Mouse (Mus musculus) spleen, adult 2 months (tissue): ENCODE results near the gene Dna2. TPM values are rescaled to one million over a fixed set of nuclear protein-coding genes. Genes with fewer than 3 reads are reported as not detected.

Experiments used
- DNase-seq, 2 experiments: peaks; one replicate each; pipeline versions ENCODE4 v3.0.0 to v3.0.0-alpha.2; 2012 to 2021; ENCODE audit warnings: low spot score in 2 of 2, low read depth in 1 of 2
- H3K27ac ChIP-seq: fragments of 200-500 bp; 2 replicates; pipeline ENCODE4 v1.5.1; 2012; ENCODE audit warnings: low read length, inconsistent platforms; ENCODE audit not compliant: insufficient read depth
- H3K27me3 ChIP-seq: fragments of 200-500 bp; 2 replicates; pipeline ENCODE4 v1.6.1; 2012; ENCODE audit warnings: mild to moderate bottlenecking, moderate library complexity, low read length, inconsistent platforms; ENCODE audit not compliant: control insufficient read depth, insufficient read depth
- H3K36me3 ChIP-seq: fragments of 200-500 bp; 2 replicates; pipeline ENCODE4 v1.6.1; 2012; ENCODE audit warnings: mild to moderate bottlenecking, low read length, inconsistent platforms; ENCODE audit not compliant: control insufficient read depth, insufficient read depth
- H3K4me1 ChIP-seq: fragments of 200-500 bp; 2 replicates; pipeline ENCODE4 v1.6.1; 2011; ENCODE audit warnings: inconsistent platforms; ENCODE audit not compliant: control insufficient read depth, insufficient read depth, insufficient read length
- H3K4me3 ChIP-seq: fragments of 200-500 bp; 2 replicates; pipeline ENCODE4 v1.5.1; 2011; ENCODE audit warnings: mild to moderate bottlenecking, inconsistent platforms; ENCODE audit not compliant: insufficient read depth, insufficient read length; ENCODE audit errors: extremely low read depth
- CTCF ChIP-seq: fragments of 200-500 bp; IDR thresholded peaks from 2 replicates; pipeline ENCODE4 v1.5.1; 2011; ENCODE audit warnings: mild to moderate bottlenecking, inconsistent platforms; ENCODE audit not compliant: insufficient read depth, insufficient read length, insufficient replicate concordance; ENCODE audit errors: extremely low read depth
- POLR2A ChIP-seq: fragments of 200-500 bp; IDR thresholded peaks from 2 replicates; pipeline ENCODE4 v1.6.1; 2011; ENCODE audit warnings: low read depth, low read length, inconsistent platforms
- WGBS: fragments of 180-500 bp; shearing (Covaris S2); methylation state at CpG from one replicate; pipeline ENCODE4 v1.1.7; 2018; 5-methylcytosine and 5-hydroxymethylcytosine counted together
- polyA plus RNA-seq: library from polyadenylated mRNA; depleted of rRNA; stranded (reverse); fragments of >200 nt; gene quantifications from 2 replicates; pipeline ENCODE4 v1.2.3, GENCODE M21; 2012

The Dna2 gene
- polyA plus RNA-seq, 1 experiment, result 4.7 TPM

- DNase-seq, result peak; percentile 30 to 31
- Histone ChIP-seq H3K4me1 (peaks cover 8% of the 10 kb centered on the region; the same call in 1 of the 2 replicates), H3K27ac (peak overlapping the region; percentile 76), H3K36me3 (0 out of 2 replicates have a peak, but pooled peaks cover 2% of the 10 kb centered on the region), H3K27me3 (no peaks in the 10 kb centered on the region), H3K4me3 (peak overlapping the region; percentile 45)
- TF ChIP-seq POLR2A (no peak), CTCF (no peak)
- WGBS, result 42% methylated on average over 11 of the region's 11 CpGs
Measured at GRCm38 (mm10) chr10:62984072-62984471, 37.2 kb downstream of the Dna2 start.

GRCm38 (mm10) chr10:62984495-62984894, 37.7 kb downstream of the Dna2 start:
- no peak for TF ChIP-seq POLR2A
- no peak for TF ChIP-seq CTCF
- WGBS, result 71% methylated on average over 6 of the region's 6 CpGs

DNA sequence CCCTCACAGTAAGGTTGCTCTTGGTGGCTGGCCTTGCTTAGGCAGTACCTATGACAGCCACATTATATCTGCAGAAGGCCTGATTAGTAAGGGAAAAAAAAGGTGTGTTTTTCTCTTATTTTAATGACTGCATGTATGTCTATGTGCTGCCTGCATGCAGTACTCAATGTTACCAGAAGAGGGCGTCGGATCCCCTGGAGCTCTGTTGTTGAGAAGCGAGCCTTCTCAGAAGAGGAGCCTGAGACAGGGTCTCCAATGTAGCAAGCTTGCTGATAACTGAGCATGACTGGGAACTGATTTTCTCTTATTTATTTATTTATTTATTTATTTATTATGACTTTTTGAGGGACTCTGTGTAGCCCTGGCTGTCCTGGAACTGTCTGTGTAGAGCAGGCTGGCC, 40.5 kb downstream of the Dna2 start:
- no peak for DNase-seq
- 39% methylated on average over 3 of the region's 3 CpGs for WGBS
- no peaks in the 10 kb centered on the region for H3K27me3 ChIP-seq

More at GRCm38 (mm10) chr10:62984495-62984894, 37.7 kb downstream of the Dna2 start:
- Histone ChIP-seq H3K4me1 (peaks cover 8% of the 10 kb centered on the region; the same call in 1 of the 2 replicates), H3K27ac (peak overlapping the region; percentile 76), H3K4me3 (peak overlapping the region; percentile 45), H3K36me3 (0 out of 2 replicates have a peak, but pooled peaks cover 2% of the 10 kb centered on the region), H3K27me3 (no peaks in the 10 kb centered on the region)
- no peak for DNase-seq

DNA sequence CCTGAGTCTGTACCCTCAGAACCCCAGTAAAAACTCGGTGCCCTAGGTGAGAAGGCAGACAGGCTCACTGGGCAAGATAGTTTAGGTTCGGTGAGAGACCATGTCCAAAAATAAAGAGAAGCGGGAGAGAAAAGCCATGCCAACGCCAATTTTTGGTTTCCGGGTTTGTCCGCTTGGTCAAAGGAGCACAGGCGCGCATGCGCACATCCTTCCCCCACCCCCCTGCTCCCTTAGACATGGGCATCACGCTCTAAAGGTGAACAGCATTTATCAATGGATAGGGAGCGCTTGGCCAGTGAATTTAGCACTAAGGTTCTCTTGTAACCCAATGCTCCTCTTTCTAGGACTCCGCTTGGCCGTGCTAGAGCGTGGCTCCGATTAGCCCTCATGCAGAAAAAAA, 43.8 kb downstream of the Dna2 start:
- no peaks in the 10 kb centered on the region for H3K4me1 ChIP-seq
- H3K36me3 ChIP-seq, result peaks cover 22% of the 10 kb centered on the region
- no peak for TF ChIP-seq CTCF
- TF ChIP-seq POLR2A, result no peak
- WGBS, result 94% methylated on average over 15 of the region's 15 CpGs
- no peaks in the 10 kb centered on the region for H3K27me3 ChIP-seq
- H3K4me3 ChIP-seq, result no peak overlapping the region
- no peak for DNase-seq
- H3K27ac ChIP-seq, result no peak overlapping the region

More for the DNA sequence above, 40.5 kb downstream of the Dna2 start:
- Histone ChIP-seq H3K36me3 (peaks cover 12% of the 10 kb centered on the region), H3K4me1 (peaks cover 4% of the 10 kb centered on the region; the same call in 1 of the 2 replicates), H3K4me3 (no peak overlapping the region), H3K27ac (no peak overlapping the region)
- TF ChIP-seq CTCF (peak; percentile 36; the same call in 1 of the 2 replicates), POLR2A (no peak)

- no peak overlapping the region for H3K4me3 ChIP-seq
- H3K27me3 ChIP-seq, result no peaks in the 10 kb centered on the region
- no peak for DNase-seq
- WGBS, result 97% methylated on average over 6 of the region's 9 CpGs
- peaks cover 31% of the 10 kb centered on the region for H3K36me3 ChIP-seq
- TF ChIP-seq CTCF (no peak), POLR2A (no peak)
- H3K27ac ChIP-seq, result no peak overlapping the region
- no peaks in the 10 kb centered on the region for H3K4me1 ChIP-seq
Measured at GRCm38 (mm10) chr10:62993991-62994390, 47.2 kb downstream of the Dna2 start.

DNA sequence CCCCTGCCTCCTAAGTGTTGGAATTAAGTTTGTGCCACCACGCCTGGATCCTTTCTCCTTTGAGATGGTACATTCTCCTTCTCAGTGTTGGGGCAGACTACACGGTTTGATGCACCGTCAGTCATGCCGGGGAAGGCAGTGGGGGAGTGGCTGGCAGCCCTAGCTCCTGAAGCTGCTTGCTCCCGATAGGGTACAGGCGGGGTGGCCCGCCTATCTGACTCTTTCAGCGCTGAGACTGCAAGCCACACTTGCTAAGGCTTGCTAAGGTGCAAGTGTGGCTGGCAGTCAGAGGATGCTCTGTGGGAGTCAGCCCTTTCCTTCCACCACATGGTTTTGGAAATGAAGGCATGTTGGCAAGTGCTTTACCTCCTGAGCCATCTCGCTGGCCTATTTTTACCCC, 53.8 kb downstream of the Dna2 start:
- DNase-seq, result no peak
- 65% methylated on average over 9 of the region's 9 CpGs for WGBS
- H3K4me3 ChIP-seq, result no peak overlapping the region
- H3K36me3 ChIP-seq, result peaks cover 30% of the 10 kb centered on the region
- no peaks in the 10 kb centered on the region for H3K27me3 ChIP-seq
- no peak for TF ChIP-seq POLR2A
- TF ChIP-seq CTCF, result no peak
- no peaks in the 10 kb centered on the region for H3K4me1 ChIP-seq
- no peak overlapping the region for H3K27ac ChIP-seq

DNA sequence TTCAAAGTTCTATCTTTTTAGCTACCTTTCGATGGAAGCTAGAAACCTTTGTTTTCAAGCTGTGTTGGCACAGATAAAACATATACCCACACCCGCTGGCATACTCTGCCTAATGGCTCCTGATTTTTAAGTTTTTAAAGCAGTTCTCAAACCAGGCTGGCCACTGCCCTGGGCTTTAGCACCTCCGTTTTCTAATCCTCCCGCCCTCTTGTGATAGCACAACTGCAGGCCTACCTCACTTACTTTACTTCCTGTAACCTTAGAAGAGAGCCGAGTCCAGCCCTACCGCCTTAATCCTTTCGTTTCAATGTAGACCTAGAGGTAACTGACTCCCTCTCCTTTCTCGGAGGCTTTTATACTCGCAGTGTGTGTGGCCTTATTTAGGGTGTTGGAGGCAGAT, 56.4 kb downstream of the Dna2 start:
- Histone ChIP-seq H3K27me3 (no peaks in the 10 kb centered on the region), H3K4me1 (no peaks in the 10 kb centered on the region), H3K4me3 (no peak overlapping the region), H3K36me3 (peaks cover 27% of the 10 kb centered on the region), H3K27ac (no peak overlapping the region)
- 80% methylated on average over 9 of the region's 9 CpGs for WGBS
- no peak for DNase-seq
- TF ChIP-seq POLR2A (no peak), CTCF (no peak)
